Mouse (Mus musculus) spleen, embryonic (tissue): ENCODE data around the gene Tdp1.

Source experiments
- CTCF ChIA-PET: fragments of 350-600 bp; sonication (Branson Sonifier 250); formaldehyde crosslinking; loops from one replicate; lab custom pipeline; 2022; lab: Charles Lee

Gene Tdp1

GRCm38 (mm10) chr12:99884269-99885261, at the start of gene Tdp1, which contains the start of gene Efcab11:
Tdp1 (plus strand) TSS chr12:99884517.
Efcab11 (minus strand) TSS chr12:99884439.
- CTCF ChIA-PET, result no interaction called here

- CTCF ChIA-PET, result interaction anchor here (0.7 kb wide), 1 partner anchor 731 kb away, joined by 3 read pairs; no protein-coding TSS in a partner anchor
These were observed 47.7 kb upstream of the Tdp1 start for GRCm38 (mm10) chr12:99836404-99837131.

- CTCF ChIA-PET, result no interaction called here
These were observed 46.8 kb upstream of the Tdp1 start for GRCm38 (mm10) chr12:99837528-99837927.

GRCm38 (mm10) chr12:99838109-99838508, 46.2 kb upstream of the Tdp1 start:
- CTCF ChIA-PET, result no interaction called here

- CTCF ChIA-PET, result no interaction called here
These were observed 45.6 kb upstream of the Tdp1 start for GRCm38 (mm10) chr12:99838703-99839102.

- CTCF ChIA-PET, result interaction anchor here (0.6 kb wide), 1 partner anchor 30 kb away, joined by 3 read pairs; no protein-coding TSS in a partner anchor
These were observed 39.4 kb upstream of the Tdp1 start for GRCm38 (mm10) chr12:99844951-99845350.

GRCm38 (mm10) chr12:99849996-99850395, 34.3 kb upstream of the Tdp1 start:
- CTCF ChIA-PET, result no interaction called here

- CTCF ChIA-PET, result no interaction called here
These were observed 30.7 kb upstream of the Tdp1 start for GRCm38 (mm10) chr12:99853323-99854258.

GRCm38 (mm10) chr12:99856011-99856410, 28.3 kb upstream of the Tdp1 start:
- CTCF ChIA-PET, result no interaction called here

GRCm38 (mm10) chr12:99858664-99859063, 25.7 kb upstream of the Tdp1 start:
- CTCF ChIA-PET, result no interaction called here

GRCm38 (mm10) chr12:99859391-99860100, 24.8 kb upstream of the Tdp1 start:
- CTCF ChIA-PET, result no interaction called here

- CTCF ChIA-PET, result no interaction called here
These were observed 23.3 kb upstream of the Tdp1 start for GRCm38 (mm10) chr12:99860981-99861380.

GRCm38 (mm10) chr12:99864613-99865012, 19.7 kb upstream of the Tdp1 start:
- CTCF ChIA-PET, result no interaction called here

- CTCF ChIA-PET, result no interaction called here
These were observed 15.5 kb upstream of the Tdp1 start for GRCm38 (mm10) chr12:99868821-99869220.

- CTCF ChIA-PET, result no interaction called here
These were observed 10.9 kb upstream of the Tdp1 start for GRCm38 (mm10) chr12:99873443-99873842.

- CTCF ChIA-PET, result interaction anchor here (0.6 to 0.7 kb wide), 2 partner anchors 28 to 29 kb away, joined by 3 to 5 read pairs; no protein-coding TSS in a partner anchor
These were observed 9.7 kb upstream of the Tdp1 start for GRCm38 (mm10) chr12:99874609-99875008.

- CTCF ChIA-PET, result no interaction called here
These were observed 1.2 kb upstream of the Tdp1 start for GRCm38 (mm10) chr12:99883000-99883712.

GRCm38 (mm10) chr12:99883713-99884105, 608 bp upstream of the Tdp1 start:
- CTCF ChIA-PET, result no interaction called here

- CTCF ChIA-PET, result interaction anchor here (0.6 kb wide), 1 partner anchor 189 kb away, joined by 4 read pairs; no protein-coding TSS in a partner anchor
These were observed 1.1 kb downstream of the Tdp1 start for GRCm38 (mm10) chr12:99885282-99885901.
